Mouse (Mus musculus) layer of hippocampus, adult 9-11 months (tissue): ENCODE measurements at regions not wholly inside any gene's neighbourhood (a gene's known extent, or its start where the extent isn't known, plus 50 kb on each side); places are given as distances from the start of the nearest gene placed in this dataset.

ENCODE experiments used
- DNase-seq: peaks from one replicate; pipeline ENCODE4 v3.0.0; 2022

GRCm38 (mm10) chr11:38886466-38886865 lies 1650.7 kb upstream of the Tenm2 start:
- DNase-seq: no peak

GRCm38 (mm10) chr11:38861622-38862345 lies 1626.0 kb upstream of the Tenm2 start:
- DNase-seq: peak; percentile 79

- no peak for DNase-seq
Observed at GRCm38 (mm10) chr11:38856645-38857044, 1620.9 kb upstream of the Tenm2 start.

DNA sequence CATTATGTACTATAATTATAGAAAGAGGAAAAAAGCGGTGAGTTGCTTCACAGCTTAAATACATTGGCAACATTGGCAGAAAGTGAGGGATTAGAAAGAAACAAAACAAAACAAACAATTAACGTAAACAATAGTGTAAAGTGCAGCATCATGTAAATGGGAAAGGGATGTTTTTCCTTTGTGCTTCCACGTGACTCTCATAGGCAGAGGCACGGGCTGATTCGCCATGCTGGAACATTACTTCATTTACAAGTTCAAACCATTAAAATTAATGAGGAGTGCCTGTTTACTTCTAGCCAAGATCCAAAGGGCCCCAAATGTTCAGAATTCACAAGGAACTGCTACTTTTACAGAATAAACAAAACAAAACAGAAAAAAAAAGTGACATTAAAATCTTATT lies 1593.4 kb upstream of the Tenm2 start:
- no peak for DNase-seq

DNA sequence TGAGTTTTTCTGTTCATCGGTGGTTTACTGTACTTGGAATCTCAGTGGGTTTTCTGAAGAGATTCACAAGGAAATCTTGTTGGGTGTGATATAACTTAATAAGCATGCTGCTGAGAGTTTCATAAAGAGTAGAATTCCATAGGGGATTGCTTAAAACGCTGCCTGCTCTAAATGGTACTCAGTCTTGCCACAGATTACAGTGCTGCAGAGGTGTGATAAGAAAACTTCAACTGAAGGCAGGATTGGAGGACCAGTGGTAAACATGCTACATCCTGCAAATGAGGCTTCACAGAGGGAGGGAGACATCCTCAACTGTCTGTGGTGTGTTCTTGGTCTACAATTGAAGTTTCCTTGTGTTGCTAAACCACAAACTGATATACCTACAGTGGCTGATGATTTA lies 1592.6 kb upstream of the Tenm2 start:
- no peak for DNase-seq

DNA sequence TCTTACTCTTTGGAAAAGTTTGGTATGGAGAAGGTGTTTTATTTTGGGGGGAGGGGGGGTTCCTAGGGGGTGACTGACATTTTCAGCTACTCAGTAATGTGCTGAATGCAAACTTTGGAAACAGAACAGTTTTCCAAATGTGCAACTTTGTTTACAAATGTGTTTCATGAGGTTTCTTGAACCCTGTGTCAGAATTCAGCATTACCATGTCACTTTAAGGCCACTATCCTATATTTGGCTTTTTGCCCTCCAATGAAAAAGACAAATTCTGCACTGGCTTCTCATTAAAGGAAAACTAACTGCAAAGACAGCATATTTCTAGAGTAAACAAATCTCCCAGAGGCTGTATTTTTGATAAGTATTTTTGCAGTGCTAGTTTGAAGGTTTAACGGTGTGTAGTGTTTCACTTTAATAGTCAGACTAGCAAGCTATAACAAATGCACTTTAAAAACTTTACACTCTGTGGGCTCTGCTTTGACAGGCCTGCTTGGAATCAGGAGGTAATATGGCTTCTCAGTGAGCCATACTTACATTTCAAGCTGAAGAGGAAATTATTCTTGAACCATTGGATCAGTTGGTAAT lies 1589.5 kb upstream of the Tenm2 start:
- DNase-seq: no peak

- DNase-seq: no peak
Observed at GRCm38 (mm10) chr11:38818141-38818540, 1582.4 kb upstream of the Tenm2 start.

- DNase-seq: no peak
Observed at GRCm38 (mm10) chr11:38783548-38783947, 1547.8 kb upstream of the Tenm2 start.

GRCm38 (mm10) chr11:38779585-38779984 lies 1543.8 kb upstream of the Tenm2 start:
- no peak for DNase-seq

DNA sequence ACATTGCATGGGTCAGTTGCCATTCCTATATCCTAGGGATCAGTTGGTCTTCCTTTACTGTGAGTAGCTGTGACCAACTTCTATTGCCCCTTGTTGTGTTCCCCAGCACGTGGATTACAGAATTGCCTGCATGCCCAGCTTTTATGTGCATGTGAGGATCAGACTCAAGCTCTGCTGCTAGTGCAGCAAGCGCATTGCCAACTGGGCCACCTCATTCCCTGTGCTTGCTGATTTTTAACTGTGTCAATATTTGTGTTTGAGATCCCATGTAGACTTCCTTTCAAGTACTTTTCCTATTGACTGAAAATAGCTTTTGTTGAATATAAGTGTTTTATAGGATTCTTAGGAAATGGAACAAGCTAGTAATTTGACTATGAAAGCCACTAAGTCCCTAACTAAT lies 1526.5 kb upstream of the Tenm2 start:
- no peak for DNase-seq

- peak; percentile 19 for DNase-seq
Observed at GRCm38 (mm10) chr11:38747549-38747948, 1511.8 kb upstream of the Tenm2 start.

GRCm38 (mm10) chr11:38729101-38729500 lies 1493.3 kb upstream of the Tenm2 start:
- DNase-seq: no peak

DNA sequence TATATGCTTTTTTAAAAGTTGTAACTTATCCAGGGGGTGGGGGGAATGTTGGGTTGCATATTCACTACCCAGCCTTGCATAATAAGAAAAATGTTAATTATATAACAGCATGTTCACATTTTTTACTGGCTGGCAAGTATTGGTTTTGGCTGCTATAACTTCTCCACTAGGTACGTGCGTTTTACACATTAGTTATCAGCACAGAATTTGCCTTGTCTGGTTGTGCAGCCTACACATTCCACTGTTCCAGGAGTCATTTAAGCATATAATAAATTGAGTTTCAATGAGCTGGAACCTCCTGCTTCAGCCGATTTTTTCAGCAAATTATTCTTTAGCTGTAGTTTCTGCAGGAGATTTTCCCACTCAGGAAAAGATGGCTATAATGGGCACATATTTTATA lies 1479.9 kb upstream of the Tenm2 start:
- DNase-seq: peak; percentile 55

DNA sequence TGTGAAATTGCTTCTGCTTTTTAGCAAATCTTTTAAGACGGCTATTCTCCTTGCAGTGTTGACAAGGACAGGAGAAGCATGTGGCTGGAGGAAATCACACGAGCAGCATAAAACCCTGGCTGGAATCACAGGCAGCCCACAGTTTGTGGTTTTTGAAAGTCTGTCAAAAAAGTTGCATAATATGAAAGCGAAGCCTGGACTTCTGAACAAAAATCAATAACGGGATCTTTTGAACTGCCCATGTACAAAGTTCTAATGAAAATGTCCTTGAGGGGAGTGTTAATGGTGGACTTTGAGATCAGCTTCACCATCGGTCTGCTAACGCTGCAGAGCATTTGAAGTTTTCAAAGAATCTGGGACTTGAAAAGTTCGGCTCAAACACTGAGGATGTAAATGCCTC lies 1445.5 kb upstream of the Tenm2 start:
- DNase-seq: no peak

- peak; percentile 74 for DNase-seq
Observed at GRCm38 (mm10) chr11:38673367-38674056, 1437.7 kb upstream of the Tenm2 start.
